Mouse (Mus musculus) C2C12 (cell line): ENCODE data around the gene Gpatch1.

ENCODE experiments used
- CEBPB ChIP-seq: IDR thresholded peaks from one replicate; pipeline ENCODE4 v1.6.1; 2011; ENCODE audit warnings: low read depth, mild to moderate bottlenecking, control low read depth, moderate library complexity
- CTCF ChIP-seq: IDR thresholded peaks from one replicate; pipeline ENCODE4 v1.5.1; 2011; ENCODE audit not compliant: control insufficient read depth, insufficient read depth, insufficient read length
- FOSL1 ChIP-seq: IDR thresholded peaks from one replicate; pipeline ENCODE4 v1.8.0; 2011; ENCODE audit warnings: mild to moderate bottlenecking, low read length; ENCODE audit not compliant: poor library complexity, insufficient read depth, severe bottlenecking
- MAX ChIP-seq: IDR thresholded peaks from one replicate; pipeline ENCODE4 v1.6.1; 2011; ENCODE audit warnings: mild to moderate bottlenecking, control low read depth
- MYOD1 ChIP-seq: IDR thresholded peaks from one replicate; pipeline ENCODE4 v1.6.1; 2011; ENCODE audit warnings: low read depth; ENCODE audit not compliant: control insufficient read depth, insufficient read length
- MYOG ChIP-seq: IDR thresholded peaks from one replicate; pipeline ENCODE4 v1.6.1; 2011; ENCODE audit not compliant: control insufficient read depth, insufficient read length; ENCODE audit errors: extremely low read depth
- USF1 ChIP-seq: IDR thresholded peaks from one replicate; pipeline ENCODE4 v1.6.1; 2011; ENCODE audit warnings: low read depth, mild to moderate bottlenecking, control low read depth, moderate library complexity

DNA sequence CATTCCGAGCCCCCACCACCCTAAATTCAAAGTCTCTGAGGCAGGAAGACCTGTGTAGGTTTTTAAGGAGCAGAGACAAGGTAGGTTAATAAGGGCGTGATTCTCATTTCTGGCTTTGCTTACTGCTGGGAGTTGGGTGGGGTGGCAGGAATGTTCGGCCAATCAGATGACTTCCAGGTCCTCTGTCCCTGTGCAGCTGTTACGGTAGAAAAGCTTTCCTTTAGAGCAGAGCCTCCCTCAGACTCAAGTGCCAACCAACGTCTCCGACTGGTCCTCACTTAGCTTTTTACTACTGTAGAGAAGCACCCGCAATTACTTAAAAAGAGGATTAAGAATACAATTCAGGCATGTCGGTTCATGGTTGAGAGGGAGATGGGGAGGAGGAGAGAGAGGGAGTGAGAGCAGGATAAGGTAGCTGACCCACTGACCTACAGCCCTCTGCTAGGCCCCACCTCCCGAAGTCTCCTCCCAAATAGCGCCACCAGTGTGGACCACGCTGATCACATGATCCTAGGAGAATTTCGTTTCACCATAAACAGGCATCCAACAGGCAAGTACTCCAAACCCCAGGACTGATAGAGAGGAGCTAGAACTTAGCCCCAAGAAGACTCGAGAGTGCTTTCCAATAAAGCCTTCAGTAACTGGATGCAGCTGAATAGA lies 85.3 kb downstream of the Gpatch1 start:
- no peak for TF ChIP-seq CTCF
- no peak for TF ChIP-seq MAX
- TF ChIP-seq USF1, result no peak
- TF ChIP-seq CEBPB, result no peak
- no peak for TF ChIP-seq MYOD1
- TF ChIP-seq MYOG, result no peak
- no peak for TF ChIP-seq FOSL1
